Mouse (Mus musculus) intestine, postnatal 0 days (tissue): Measurements from ENCODE around the gene Kansl1. TPM values are rescaled to one million over a fixed set of nuclear protein-coding genes. Genes with fewer than 3 reads are reported as not detected.

Source experiments
- ATAC-seq: fragments of 200-750 bp; cut with Nextera tagmentation; 2 replicates; pipeline ENCODE4 v1.8.0; 2017; ENCODE audit warnings: mild to moderate bottlenecking, moderate TSS enrichment, moderate library complexity
- H3K27ac ChIP-seq: fragments of 300-500 bp; sonication (generic); 2 replicates; pipeline ENCODE4 v1.5.1; 2014; ENCODE audit warnings: mild to moderate bottlenecking, low read depth, low read length, moderate library complexity
- H3K27me3 ChIP-seq: fragments of 300-500 bp; sonication (generic); replicated peaks from 2 replicates; pipeline ENCODE4 v1.6.1; 2014; ENCODE audit warnings: low read length, mixed read lengths; ENCODE audit not compliant: control insufficient read depth, insufficient read depth
- H3K36me3 ChIP-seq: fragments of 300-500 bp; sonication (generic); 2 replicates; pipeline ENCODE4 v1.6.1; 2014; ENCODE audit warnings: mild to moderate bottlenecking, moderate library complexity; ENCODE audit not compliant: control insufficient read depth, insufficient read depth
- H3K4me1 ChIP-seq: fragments of 300-500 bp; sonication (generic); replicated peaks from 2 replicates; pipeline ENCODE4 v1.6.1; 2014; ENCODE audit warnings: antibody characterized with exemption, low read length, mixed read lengths; ENCODE audit not compliant: control insufficient read depth, insufficient read depth
- H3K4me2 ChIP-seq: fragments of 300-500 bp; sonication (generic); replicated peaks from 2 replicates; pipeline ENCODE4 v1.6.1; 2014; ENCODE audit warnings: low read depth, mild to moderate bottlenecking, moderate library complexity
- H3K4me3 ChIP-seq: fragments of 300-500 bp; sonication (generic); 2 replicates; pipeline ENCODE4 v1.5.1; 2014; ENCODE audit warnings: low read depth, low read length
- H3K9ac ChIP-seq: fragments of 300-500 bp; sonication (generic); 2 replicates; pipeline ENCODE4 v1.6.1; 2014; ENCODE audit warnings: mild to moderate bottlenecking, low read depth, low read length
- H3K9me3 ChIP-seq: fragments of 300-500 bp; sonication (generic); 2 replicates; pipeline ENCODE4 v1.6.1; 2016; ENCODE audit warnings: mixed run types; ENCODE audit not compliant: control insufficient read depth
- CTCF ChIP-seq: sonication (generic); IDR thresholded peaks from 2 replicates; pipeline ENCODE4 v1.5.1; 2016; ENCODE audit warnings: low read depth, mild to moderate bottlenecking, control low read depth, antibody characterized with exemption, moderate library complexity
- WGBS: fragments of 180-500 bp; shearing (Covaris S2); extraction: QIAGEN DNeasy Blood & Tissue Kit; methylation state at CpG from one replicate; pipeline ENCODE4 v1.1.7; 2014; 5-methylcytosine and 5-hydroxymethylcytosine counted together
- polyA plus RNA-seq: library from polyadenylated mRNA; unstranded; fragments of >200 nt; fragmentation: Nextera tagmentation; extraction: Ambion mirVana; gene quantifications from 2 replicates; pipeline ENCODE4 v1.2.1, GENCODE M21; 2015

Gene Kansl1
- polyA plus RNA-seq, 1 experiment from 2014 or later: 8.1 TPM

- Histone ChIP-seq H3K9me3 (no peaks in the 10 kb centered on the region), H3K27me3 (no peaks in the 10 kb centered on the region), H3K9ac (no peak overlapping the region), H3K27ac (no peak overlapping the region), H3K4me3 (no peak overlapping the region), H3K4me1 (no peaks in the 10 kb centered on the region), H3K36me3 (peaks cover 23% of the 10 kb centered on the region), H3K4me2 (no peak overlapping the region)
- 83% methylated on average over 4 of the region's 4 CpGs for WGBS
- no peak for ATAC-seq
- no peak for TF ChIP-seq CTCF
These were observed 138.5 kb downstream of the Kansl1 start for GRCm38 (mm10) chr11:104330151-104330550.

GRCm38 (mm10) chr11:104329185-104329926 is 139.3 kb downstream of the Kansl1 start:
- TF ChIP-seq CTCF: no peak
- no peak overlapping the region for H3K4me3 ChIP-seq
- no peak overlapping the region for H3K9ac ChIP-seq
- no peak overlapping the region for H3K4me2 ChIP-seq
- 59% methylated on average over 11 of the region's 11 CpGs for WGBS
- H3K4me1 ChIP-seq: no peaks in the 10 kb centered on the region
- no peak overlapping the region for H3K27ac ChIP-seq
- no peaks in the 10 kb centered on the region for H3K9me3 ChIP-seq
- no peaks in the 10 kb centered on the region for H3K27me3 ChIP-seq
- peak; percentile 37; the same call in 1 of the 2 replicates for ATAC-seq
- peaks cover 15% of the 10 kb centered on the region for H3K36me3 ChIP-seq

- no peak overlapping the region for H3K4me2 ChIP-seq
- WGBS: 84% methylated on average over 6 of the region's 6 CpGs
- no peak overlapping the region for H3K27ac ChIP-seq
- peaks cover 4% of the 10 kb centered on the region for H3K36me3 ChIP-seq
- H3K4me1 ChIP-seq: no peaks in the 10 kb centered on the region
- H3K9ac ChIP-seq: no peak overlapping the region
- no peak for TF ChIP-seq CTCF
- no peak overlapping the region for H3K4me3 ChIP-seq
- no peak for ATAC-seq
- no peaks in the 10 kb centered on the region for H3K27me3 ChIP-seq
- H3K9me3 ChIP-seq: no peaks in the 10 kb centered on the region
These were observed 140.7 kb downstream of the Kansl1 start for GRCm38 (mm10) chr11:104327946-104328345.

GRCm38 (mm10) chr11:104327462-104327861 is 141.2 kb downstream of the Kansl1 start:
- Histone ChIP-seq H3K36me3 (0 out of 2 replicates have a peak, but pooled peaks cover 3% of the 10 kb centered on the region), H3K9me3 (no peaks in the 10 kb centered on the region), H3K27me3 (no peaks in the 10 kb centered on the region), H3K4me2 (no peak overlapping the region), H3K9ac (no peak overlapping the region), H3K4me3 (no peak overlapping the region), H3K27ac (no peak overlapping the region), H3K4me1 (no peaks in the 10 kb centered on the region)
- 92% methylated on average over 1 of the region's 1 CpGs for WGBS
- no peak for ATAC-seq
- TF ChIP-seq CTCF: no peak

GRCm38 (mm10) chr11:104322142-104322541 is 146.5 kb downstream of the Kansl1 start:
- Histone ChIP-seq H3K27ac (no peak overlapping the region), H3K4me1 (no peaks in the 10 kb centered on the region), H3K9me3 (no peaks in the 10 kb centered on the region), H3K4me3 (no peak overlapping the region), H3K36me3 (no peaks in the 10 kb centered on the region), H3K9ac (no peak overlapping the region), H3K4me2 (no peak overlapping the region), H3K27me3 (no peaks in the 10 kb centered on the region)
- ATAC-seq: no peak
- TF ChIP-seq CTCF: no peak
- WGBS: 43% methylated on average over 4 of the region's 4 CpGs

GRCm38 (mm10) chr11:104320511-104320910 is 148.2 kb downstream of the Kansl1 start:
- Histone ChIP-seq H3K36me3 (no peaks in the 10 kb centered on the region), H3K4me1 (0 out of 2 replicates have a peak, but pooled peaks cover 4% of the 10 kb centered on the region), H3K4me3 (no peak overlapping the region), H3K4me2 (no peak overlapping the region), H3K27ac (no peak overlapping the region), H3K9ac (no peak overlapping the region), H3K27me3 (no peaks in the 10 kb centered on the region), H3K9me3 (no peaks in the 10 kb centered on the region)
- WGBS: 58% methylated on average over 5 of the region's 5 CpGs
- no peak for TF ChIP-seq CTCF
- no peak for ATAC-seq
